Mouse (Mus musculus): ENCODE measurements around the gene Sclt1.

GRCm38 (mm10) chr3:41577240-41577639 lies 165.1 kb downstream of the Sclt1 start:
- TF ChIP-seq CTCF (IDR thresholded peaks at IDR 0.05; ENCODE audit: insufficient read depth, low read length) = no peak
- no peak for TF ChIP-seq POLR2A (IDR thresholded peaks at IDR 0.05; ENCODE audit: borderline replicate concordance, extremely low read depth, low read depth, low read length)

All from lung, adult 2 months (tissue).